Mouse (Mus musculus): Measurements from ENCODE around the gene Padi6.

Padi6 gene

DNA sequence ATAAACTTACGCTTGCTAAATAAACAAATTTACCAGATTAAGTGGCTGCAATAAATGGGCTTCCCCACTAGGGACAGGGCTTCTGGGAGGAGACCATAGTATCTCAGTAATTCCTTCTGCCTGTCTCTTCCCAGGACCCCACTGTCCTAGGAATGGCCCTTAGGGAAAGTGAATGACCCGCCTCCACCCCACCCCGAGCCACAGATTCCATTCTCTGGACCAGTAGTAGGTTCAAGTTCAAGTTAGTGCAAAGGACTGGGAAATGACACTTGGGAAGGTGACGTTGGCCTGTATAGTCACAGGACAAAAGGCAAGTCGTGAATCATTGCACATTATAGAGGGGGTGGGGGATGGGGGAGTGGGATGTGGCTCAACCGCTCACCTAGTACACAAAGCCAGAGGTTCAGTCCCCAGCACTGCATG lies 57.6 kb downstream of the Padi6 start:
- DNase-seq (ENCODE audit: low spot score in 2 of 2): no peak

DNA sequence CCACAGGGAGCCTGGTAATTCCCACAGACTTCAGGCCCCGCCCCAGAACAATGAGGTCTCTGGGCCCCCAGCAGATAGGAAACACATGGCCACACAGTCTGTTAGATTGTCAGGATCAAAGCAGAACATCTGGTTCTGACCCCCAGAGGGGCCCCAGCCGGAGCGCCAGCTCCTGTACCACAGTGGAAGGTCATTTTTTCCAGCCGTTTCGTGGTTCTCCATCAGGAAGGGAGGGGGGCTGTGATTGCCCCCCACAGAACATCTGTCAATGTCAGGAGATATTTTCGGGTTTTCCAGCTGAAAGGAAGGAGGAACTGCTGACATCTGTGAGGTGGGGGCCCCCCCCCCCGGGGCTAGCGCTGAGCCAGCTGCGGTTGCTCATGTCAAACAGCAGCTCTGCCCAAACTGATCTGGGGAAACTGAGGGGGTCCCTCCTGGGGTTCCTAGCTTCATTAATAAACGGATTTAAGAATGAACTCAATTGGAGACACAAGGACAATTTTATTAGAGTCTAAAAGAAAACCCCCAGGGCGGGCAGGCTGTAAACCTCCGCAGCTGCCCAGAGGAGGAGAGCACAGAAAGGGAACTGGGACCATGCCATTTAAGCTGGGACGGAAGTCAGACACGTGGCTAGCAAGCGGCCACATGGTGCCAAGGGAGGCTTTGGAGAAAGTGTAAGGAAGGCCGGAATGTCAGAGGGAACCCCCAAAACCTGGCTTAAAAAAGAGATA lies 58.1 kb downstream of the Padi6 start:
- peak in 1 of 2 experiments; percentile 62 for DNase-seq (ENCODE audit: low spot score in 2 of 2)

DNA sequence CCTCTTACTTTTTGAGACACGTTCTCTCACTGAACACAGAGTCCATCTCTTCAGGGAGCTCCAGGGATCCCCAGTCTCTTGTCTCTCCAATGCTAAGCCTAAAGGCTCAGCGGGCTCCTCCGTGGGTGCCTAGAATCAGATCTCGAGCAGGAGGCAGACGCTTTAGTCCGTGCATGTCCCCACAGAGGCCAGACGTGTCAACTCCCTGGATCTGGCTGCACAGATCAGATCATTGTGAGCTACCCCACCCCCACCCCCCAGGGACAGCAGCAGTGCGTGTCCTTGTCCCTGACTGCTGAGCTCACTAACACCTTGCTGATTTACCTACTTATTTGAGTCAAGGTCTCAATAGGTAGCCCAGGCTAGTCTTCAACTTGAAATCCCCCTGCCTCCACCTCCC lies 58.8 kb downstream of the Padi6 start:
- no peak for DNase-seq (ENCODE audit: low spot score in 2 of 2)

DNA sequence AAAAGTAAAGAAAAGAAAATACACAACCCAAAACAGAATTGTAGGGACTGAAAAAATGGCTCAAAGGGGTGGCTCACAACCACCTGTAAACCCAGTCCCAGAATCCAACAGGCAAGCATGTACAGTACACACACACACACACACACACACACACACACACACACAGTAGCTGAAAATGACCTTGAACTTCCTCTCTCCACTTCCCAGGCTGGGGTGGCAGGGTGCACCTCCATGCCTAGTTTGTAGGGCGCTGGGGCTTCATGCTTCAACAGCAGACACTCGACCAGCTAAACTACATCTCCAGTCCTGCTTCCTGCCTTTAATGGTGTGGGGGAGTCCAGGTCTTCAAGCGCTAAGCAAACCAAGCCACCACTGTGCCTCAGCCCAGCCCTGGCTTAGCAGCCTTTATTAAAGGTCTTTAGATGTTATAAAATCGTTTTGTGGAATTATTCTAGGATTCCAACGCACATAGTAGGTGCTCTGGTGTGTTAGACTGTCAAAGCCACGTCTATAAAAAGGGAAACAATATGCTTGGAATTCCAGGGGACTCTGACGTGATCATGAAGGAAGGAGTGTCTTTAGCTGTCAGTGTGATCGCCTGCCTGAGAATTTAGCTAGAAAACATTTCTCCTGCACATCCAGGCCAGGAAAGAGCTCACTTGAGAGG lies 61.6 kb downstream of the Padi6 start:
- no peak for DNase-seq (ENCODE audit: low spot score in 2 of 2)

DNA sequence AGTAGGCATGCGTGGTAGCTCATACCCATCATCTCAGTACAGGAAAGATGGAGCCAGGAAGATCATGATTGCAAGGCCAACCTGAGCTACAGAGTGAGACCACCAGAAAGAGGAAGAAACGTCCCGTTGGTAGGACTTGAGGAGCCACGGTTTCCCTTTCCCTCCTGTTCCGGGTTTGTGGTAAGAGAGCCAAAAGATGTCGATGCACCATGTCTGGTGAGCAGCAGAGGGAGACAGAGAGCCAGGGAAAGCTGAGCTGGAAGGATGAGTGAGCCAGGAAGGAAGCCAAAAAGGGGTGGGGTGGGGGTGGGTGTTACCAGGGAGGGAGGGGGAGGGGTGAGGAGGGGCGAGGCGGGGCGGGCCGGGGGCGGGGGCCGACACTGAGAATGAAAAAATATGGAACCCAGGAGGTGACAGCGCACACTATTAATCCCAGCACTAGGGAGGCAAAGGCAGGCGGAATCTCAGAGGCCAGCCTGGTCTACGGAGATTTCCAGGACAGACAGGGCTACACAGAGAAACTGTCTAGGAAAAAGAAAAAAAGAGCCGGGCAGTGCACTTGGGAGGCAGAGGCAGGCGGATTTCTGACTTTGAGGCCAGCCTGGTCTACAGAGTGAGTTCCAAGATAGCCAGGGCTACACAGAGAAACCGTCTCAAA lies 62.6 kb downstream of the Padi6 start:
- DNase-seq (ENCODE audit: low spot score in 2 of 2): peak; percentile 78 to 79

DNA sequence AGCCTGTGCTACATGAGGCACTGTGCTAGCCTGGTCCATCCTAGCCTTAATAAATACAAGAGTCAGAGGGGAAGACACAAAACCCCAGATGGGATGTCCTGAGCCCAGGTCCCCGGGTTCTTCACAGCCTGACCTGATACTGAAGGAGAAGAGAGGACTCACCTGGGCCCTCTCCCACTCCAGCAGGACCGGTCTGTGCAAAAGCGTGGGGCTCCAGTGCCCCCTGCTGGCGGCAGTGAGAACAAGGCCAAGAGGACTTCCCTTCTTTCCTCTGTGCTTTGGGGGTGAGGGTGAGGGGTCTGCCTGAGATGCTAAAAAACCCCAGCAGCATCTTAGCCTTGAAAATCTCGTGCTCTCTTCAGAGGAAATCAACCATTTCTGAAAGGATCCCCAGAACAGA lies 63.4 kb downstream of the Padi6 start:
- DNase-seq (ENCODE audit: low spot score in 2 of 2): no peak

All from urinary bladder, postnatal 36 days (tissue).